Mouse (Mus musculus) erythroblast, embryonic 14.5 days (primary cell): Measurements from ENCODE around the gene Olfr267.

ENCODE experiments used
- GATA1 ChIP-seq: IDR thresholded peaks from 2 replicates; pipeline ENCODE4 v1.6.1; 2012; ENCODE audit warnings: low read length, inconsistent platforms, mixed read lengths
- TAL1 ChIP-seq: IDR thresholded peaks from 3 replicates; pipeline ENCODE4 v1.6.1; 2012; ENCODE audit warnings: low read length, inconsistent platforms, mixed read lengths

DNA sequence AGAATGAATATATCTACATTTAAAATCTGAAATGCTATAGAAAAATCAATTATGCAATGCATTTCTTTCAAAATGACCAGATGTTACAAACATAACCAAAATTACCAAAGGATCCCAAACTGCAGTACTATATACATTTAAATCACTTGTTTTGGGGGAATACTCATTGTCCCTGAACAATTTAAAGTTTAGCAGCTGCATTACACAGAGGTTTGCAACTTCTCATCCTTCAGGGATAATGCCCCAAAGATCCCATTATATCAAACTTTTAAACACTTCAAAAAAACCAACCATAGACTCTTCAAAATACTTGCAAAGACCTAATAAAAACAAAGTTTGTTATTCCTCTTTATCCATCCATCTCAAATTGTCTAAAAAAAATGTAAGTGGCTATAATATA lies at the start of gene Olfr267:
- no peak for TF ChIP-seq GATA1
- TF ChIP-seq TAL1 = no peak
